Mouse (Mus musculus) liver, adult 10 weeks (tissue): ENCODE results near the gene Sertad2. TPM values are rescaled to one million over a fixed set of nuclear protein-coding genes. Genes with fewer than 3 reads are reported as not detected.

Experiments used
- polyA plus RNA-seq: library from polyadenylated mRNA; stranded (reverse); fragments of 350-450 nt; fragmentation: Illumina TruSeq; extraction: RNeasy Lipid Tissue Mini Kit (QIAGEN cat#74804); gene quantifications from one replicate; pipeline ENCODE4 v1.2.3, GENCODE M21; 2014; ENCODE audit warnings: low read depth, low replicate concordance

Gene Sertad2
- 8.9 TPM for polyA plus RNA-seq

GRCm38 (mm10) chr11:20542739-20543452, at the start of gene Sertad2:
Gene Sertad2, plus strand, starts transcription at chr11:20543253.

Other genes starting within 250 kb of the Sertad2 start
- 1.4 TPM for gene Slc1a4, start 210.5 kb upstream of the Sertad2 start, polyA plus RNA-seq
- gene Aftph, start 198.3 kb downstream of the Sertad2 start, polyA plus RNA-seq = 37.8 TPM